Mouse (Mus musculus) fibroblast of lung, adult 2 months (primary cell): ENCODE results near the gene Camta1.
A peak's percentile ranks its signal among the peaks of the same experiment; 100 is the strongest.
"Not testable (repeated sequence)": the region's sequence is repeated elsewhere in the genome, so short reads cannot be mapped to it uniquely, and the experiment has no call there.

Experiments used
- DNase-seq: peaks from one replicate; pipeline ENCODE4 v3.0.0-alpha.2; 2011; ENCODE audit warnings: low read depth

Gene Camta1

DNA sequence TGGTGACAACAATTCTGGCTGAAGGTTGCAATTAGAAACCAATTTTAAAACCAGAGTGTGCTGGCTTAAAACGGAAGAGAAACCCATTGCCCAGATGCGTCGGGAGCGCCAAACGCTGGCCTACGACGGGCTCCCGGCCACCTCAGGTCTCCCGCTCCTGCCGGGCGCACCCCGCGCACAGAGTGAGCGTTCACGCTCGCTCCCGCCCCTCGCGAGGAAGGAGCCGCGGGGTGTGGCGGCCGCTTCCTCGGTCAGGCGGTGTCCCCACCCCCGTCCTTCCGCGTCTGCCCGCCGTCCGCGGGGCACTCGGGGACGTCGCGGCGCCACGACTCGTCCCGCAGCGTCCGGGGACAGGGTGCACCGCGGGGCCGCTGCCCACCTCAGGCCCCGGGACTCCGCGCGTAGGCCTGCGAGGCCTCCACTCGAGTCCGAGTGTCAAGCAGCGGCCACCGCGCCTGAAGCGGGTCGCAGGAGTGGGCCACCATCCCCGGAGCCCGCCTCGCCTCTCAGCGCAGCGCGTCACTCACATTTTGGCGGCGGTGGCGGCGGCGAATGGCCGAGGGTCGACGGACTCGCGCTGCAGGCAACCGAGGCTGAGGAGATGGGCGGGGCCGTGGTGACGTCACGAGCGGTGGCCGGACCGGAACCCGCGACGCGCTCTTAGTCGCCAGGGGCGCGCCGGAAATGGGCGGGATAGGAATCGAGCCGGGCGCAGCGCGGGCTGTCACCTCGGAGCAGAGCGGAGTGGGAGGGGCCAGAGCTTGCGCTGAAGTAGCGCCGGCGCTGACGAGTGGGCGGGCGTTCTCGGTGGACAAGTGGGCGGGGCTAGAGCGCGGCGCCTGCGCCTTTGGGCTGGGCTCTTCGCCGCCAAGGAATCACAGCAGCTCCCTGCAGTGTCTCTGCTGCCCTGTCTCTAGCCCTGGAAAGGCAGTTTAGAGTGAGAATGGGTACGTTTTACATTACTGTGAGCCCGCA is 804.0 kb downstream of the Camta1 start, which contains the start of gene Vamp3:
Gene Vamp3 (minus strand): TSS at position 617 of the 975 bp plus-strand sequence.
- peak; percentile 94 for DNase-seq

DNA sequence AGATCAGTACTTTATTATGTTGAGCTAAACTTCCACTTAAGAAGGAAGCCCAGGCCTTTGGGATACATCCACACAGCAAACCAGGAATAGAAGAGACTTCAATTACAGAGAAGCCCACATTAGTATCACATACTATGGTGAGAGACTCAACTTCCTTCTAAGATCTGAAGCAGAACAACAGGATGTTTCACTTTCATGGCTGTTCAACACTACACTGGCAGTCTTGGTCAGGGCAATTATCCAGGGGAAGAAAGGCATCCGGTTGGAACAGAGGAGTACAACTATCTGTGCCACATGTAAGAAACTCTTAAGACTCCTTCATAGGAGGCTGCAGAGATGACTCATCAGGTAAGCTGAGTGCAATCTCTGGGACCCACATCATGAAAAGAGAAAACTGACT is 810.5 kb downstream of the Camta1 start:
- no peak for DNase-seq

DNA sequence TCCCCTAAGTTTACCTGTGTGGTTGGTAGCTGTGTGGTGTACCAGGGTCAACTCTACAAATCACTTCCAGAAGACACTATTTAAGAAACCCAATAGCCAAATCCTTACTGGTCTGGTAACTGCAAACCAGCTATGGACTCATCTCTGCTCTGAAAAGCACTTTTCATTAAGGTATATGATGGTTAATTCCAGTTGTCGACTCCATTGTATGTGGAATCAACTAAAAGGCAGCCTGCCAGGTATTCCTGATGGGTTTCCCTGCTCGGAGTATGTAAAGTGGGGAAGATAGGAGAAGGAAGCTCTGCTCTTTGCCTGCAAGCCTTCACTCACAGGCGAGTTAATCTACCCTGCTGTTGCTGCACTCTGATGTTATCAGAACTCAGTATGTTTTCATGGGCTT is 815.2 kb downstream of the Camta1 start:
- no peak for DNase-seq

DNA sequence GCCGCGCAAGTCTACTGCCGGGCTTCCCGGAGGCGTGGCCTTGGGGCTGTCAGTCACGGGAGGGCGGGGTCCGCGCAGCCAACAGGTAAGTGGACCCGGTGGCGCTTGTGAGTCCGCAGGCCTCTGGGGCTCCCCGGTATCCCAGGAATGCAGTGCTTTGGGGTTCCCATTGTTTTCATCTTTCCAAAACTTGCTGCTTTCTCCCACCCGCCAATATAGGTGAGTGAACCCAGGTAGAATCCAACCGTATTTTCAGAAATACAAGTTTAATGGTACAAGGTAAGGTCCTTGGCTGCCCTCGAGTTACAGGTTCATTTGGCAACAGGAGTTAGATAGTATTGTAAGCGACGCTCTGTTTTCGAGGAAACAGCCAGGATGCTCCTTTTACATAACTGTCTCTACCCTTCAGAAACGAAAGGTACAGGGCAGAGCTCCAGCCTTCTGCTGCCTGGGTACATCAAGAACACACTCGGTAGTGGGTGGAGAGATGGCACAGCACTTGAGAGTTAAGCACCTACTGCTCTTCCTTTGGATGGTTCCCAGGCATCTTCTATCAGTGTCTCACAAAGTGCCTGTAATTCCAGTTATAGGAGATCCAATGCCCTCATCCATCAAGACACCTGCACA is 816.6 kb downstream of the Camta1 start:
- DNase-seq: no peak

DNA sequence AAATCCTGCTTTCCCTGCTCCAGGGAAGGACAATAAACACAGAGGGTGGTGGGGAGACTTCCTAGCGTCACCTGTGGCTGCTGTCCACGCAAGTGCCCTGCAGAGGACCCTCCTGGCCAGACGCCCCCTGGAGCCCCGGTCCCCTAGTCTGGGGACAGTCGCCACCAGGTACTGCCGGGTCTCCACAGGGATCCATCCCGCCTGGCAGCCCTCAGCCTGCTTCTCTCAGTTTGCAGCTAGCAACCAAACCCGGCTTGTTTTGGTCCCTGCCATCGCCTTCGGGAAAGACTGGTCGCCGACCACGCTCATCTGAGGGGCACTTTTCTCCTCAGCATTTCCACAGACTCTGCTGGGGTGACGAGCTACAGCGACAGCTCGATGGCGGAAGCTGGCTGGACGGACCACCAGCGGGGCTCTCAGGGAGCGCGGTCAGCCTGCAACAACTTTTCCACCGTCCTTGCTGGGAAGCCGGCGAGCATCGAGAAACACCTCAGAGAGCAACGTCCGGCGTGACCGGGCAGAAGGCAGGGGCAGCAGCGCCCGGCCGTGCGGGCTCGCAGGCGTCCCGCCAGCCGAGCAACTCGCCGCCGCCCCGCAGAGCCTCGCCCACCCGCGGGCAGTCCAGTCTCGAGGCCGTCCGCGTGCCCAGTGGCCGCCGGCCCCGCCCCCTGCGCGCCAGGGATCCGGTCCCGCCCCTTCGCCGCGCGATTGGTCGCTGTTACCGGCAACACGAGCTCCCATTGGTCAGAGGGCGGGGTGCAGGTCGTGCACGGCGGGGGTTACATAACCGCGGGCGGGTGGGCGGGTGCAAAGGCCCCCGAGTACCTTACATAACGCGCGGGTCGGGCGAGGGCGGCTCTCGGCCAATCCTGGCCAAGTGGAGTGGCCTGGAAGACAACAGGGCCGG is 817.4 kb downstream of the Camta1 start, which contains the start of gene Per3:
Gene Per3 (minus strand): TSS at position 629 of the 907 bp plus-strand sequence.
- DNase-seq: peak; percentile 86

DNA sequence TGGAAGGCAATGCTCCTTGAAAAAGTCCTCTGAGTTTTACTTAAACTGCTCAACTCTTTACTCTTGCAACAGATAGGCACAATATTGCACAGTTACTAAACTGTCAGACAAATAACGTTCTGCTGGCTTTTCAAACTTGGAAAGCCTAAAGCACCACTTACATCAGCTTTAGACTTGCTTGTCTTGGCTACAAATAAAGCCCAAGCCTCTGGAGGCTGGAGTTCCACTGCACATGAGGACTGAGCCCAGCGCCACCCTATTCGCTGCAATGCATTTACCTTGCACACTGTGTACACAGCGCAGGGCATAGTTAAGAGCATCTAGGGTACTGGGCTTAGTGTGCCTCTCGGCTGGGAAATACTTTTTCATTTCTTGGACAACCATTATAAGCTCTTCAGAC is 818.4 kb downstream of the Camta1 start:
- DNase-seq: peak; percentile 36

DNA sequence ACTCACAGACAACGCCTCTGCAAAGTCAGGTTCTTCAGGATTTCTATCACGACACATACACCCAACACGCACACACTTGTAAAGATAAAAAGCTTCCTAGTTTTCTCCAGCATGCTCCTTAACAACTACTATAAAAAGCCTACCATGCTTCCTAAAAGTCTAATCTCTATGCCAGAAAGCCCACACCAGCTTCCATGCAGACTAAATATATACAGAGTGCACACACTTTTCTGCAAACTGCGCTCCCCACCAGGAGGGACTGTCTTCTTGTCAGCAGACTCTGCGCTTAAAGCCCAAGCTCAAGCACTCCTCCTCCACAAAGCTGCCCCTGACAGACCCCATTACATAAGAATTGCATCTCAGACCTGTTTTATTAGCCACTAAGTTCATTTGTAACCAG is 820.2 kb downstream of the Camta1 start:
- DNase-seq: no peak

DNA sequence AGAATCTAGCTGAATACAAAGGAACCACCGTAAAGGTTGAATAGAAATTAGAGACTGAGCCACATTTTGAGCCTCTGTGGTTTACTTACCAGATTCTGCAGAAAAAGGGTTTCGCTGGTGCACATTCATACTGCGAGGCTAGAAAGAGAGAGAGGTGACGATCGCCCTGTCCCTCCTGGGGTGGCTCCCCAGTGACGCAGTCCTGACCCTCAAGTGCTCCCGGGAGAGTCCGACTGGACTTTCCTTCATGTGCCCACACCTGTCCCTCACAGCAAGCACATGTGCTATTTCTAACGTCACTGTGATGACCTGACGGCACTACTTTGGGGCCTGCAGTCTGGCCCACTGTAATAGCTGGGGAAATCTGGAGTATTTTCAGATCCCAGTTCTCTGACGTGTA is 823.9 kb downstream of the Camta1 start:
- no peak for DNase-seq

DNA sequence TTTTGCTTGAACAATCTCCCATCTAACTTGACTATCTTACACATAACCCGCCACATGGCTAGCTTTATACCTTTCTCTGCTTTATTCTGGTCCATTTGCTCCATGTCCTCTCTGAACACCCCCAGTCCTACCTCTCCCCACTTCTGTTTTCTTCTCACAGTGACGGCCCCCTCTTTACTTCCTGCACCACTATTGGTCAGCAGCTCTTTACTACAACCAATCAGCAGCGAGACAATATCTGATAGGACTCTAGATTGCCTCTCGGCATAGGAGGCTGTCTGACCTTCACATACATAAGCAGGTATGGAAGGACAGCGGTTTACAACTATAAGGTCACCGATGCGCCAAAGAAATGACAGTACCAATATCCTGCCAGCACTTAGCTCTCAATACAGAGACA is 825.2 kb downstream of the Camta1 start:
- no peak for DNase-seq

DNA sequence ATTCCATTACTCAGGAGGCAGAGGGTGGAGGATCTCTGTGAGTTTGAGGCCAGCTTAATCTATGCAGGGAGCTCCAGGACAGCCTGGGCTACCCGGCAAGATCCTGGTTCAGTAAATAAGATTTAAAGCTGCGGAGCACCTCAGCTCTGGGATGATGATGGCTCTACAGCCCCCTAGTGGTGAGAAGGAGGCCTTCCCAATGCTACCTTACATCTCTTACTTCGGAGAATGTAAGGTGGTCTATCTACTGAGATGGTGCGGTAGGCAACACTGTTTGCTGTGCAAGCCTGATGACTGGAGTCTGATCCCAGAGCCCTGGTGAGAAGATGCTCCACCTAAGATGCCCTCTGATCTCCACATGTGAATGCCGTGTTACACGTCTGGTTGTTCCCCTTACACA is 834.7 kb downstream of the Camta1 start:
- no peak for DNase-seq

DNA sequence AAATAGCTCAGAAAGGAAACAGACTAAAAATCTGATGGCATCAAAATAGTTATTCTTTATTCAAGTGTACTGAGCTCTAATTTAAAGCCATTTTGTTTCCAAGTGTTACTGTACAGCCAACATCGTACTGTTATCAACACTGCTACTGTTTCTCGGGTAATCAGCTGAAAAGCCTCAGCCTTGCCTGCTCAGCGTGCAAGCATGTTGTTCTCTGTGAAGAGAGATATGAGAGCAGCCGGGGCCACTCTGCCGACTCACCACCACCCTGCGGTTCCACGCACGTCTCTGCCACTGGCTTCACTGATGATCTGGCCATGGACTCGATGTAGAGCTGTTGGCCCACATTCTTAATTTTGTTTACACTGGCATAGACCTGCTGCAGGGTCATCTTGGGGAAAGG is 837.5 kb downstream of the Camta1 start:
- DNase-seq: no peak

DNA sequence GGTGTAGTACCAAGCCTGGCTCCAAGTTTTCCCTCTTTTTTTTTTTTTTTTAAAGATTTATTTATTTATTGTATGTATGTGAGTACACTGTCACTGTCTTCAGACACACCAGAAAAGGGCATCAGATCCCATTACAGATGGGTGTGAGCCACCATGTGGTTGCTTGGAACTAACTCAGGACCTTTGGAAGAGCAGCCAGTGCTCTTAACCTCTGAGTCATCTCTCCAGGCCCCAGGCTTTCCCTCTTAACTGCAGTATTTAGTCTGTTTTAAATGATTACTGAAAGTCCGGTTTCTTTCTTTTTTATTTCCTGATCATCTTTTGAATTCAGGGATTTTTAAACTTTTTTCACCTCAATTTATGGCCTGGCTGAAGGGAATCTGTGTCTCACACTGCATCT is 844.3 kb downstream of the Camta1 start:
- DNase-seq: not testable (repeated sequence)

DNA sequence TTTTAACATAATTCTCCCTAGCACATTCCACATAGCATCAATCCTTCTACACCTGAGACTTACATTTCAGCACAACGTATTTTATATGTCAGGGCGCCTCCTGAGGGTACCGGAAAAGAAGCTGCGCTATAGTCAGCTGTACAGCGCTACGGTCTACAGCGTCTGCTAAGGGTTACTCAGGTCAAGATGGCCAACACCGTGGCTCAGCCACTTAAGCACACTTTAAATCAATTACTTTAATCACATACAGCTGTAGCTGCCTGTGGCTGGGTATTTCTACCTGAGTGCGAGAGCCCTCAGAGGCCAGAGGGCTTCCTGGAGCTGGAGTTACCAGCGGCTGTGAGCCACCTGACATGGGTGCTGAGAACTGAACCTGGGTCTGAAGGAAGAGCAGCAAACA is 845.7 kb downstream of the Camta1 start:
- no peak for DNase-seq

DNA sequence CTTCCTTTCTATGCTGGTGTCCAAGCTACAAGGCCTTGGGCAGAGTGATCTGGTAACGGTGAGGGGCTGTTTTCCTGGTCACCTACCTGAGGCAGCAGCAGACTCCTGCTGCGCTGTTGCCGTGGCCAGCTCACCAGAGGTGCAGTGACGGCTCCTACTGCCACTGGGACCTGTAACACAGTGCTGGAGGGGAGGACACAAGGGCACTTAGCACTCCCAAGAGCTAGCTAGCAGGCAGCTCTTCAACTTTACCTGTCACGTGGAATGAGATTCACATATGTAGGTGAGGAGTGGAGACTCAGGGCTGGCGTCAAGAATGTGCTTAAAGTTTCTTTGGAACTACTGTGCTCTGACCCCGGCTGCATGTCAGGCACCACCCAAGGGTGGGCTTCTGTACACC is 851.4 kb downstream of the Camta1 start:
- DNase-seq: no peak

DNA sequence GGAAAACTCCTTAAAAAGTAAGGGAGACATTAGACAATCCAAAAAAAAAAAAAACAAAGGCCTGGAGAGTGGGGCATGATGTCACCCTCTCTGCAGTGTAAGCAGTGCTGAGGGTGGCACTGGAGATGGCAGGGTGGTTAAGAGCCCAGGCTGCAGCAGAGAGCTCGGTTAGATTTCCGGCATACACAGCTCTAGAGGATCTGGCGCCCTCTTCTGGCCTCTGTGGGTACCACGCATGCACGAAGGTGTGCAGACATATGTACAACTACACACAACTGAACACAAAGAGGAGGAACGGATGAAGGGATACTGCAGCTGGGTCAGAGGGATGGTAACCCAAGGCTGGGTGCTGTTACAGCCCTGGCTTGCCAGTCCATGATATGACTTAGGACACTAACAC is 854.7 kb downstream of the Camta1 start:
- no peak for DNase-seq

DNA sequence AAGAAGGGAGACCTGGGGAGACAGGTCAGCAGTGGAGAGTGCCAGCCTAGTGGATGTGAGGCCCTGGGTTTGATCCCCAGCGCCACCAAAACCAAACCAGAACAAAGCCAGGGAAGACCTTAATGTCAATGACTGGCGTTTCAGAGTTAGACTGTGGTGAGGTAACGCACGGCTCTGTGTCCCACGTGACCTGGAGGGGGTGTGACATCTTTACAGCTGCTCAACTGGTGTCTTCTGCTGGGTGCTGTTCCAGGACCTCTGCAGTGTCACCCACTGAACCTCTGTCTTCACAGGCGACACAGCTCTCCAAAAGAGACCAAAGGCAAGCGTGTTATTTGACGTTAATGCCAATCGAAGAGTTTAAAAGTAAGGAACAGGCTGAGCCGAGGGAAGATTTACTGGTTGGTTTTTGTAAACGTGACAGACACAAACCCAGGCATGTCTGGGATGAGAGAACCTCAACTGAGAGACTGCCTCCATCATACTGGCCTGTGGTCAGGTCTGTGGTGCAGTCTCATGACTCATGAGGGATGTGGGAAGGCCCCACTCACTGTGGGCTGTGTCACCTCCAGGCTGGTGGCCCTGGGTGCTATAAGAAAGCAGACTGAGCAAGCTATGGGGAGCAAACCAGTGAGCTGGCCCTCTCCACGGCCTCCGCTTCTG is 855.9 kb downstream of the Camta1 start:
- DNase-seq: no peak

DNA sequence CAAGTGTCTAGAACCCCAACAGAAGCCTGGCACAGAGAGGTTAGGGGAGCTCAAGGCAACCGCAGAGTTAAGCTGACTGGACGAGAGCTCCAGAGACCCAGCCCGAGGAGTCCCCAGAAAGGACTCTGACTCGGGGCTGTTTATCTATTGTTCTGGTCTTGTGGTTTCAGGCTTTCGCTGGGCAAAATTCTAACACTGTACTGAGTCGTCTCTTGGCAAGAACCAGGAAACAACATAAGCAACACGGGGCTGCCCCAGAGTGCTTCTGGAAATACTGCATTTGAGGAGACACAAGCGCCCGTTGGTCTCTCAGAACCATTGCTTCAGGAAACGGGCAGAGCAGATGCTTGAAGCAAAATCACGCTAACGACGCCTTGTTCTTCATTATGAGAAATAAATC is 860.3 kb downstream of the Camta1 start:
- DNase-seq: no peak

DNA sequence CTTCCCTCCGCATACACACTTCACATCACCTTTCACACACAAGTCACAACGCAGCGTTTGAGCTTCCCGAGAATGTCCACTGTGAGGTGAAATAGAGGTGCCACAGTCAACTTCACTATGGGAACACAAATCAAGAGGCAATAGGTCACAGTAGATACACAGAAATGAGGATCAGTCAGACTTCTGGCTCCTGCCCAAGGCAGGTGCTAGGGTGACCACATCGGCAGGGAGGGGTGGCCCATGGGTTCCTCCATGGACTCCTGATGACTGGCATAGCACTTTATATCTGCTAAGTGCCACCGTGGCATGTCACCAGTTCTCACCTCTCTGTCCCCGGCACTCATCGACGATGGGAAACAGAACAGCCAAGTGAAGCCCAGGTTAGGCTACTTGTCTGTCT is 863.0 kb downstream of the Camta1 start:
- no peak for DNase-seq

DNA sequence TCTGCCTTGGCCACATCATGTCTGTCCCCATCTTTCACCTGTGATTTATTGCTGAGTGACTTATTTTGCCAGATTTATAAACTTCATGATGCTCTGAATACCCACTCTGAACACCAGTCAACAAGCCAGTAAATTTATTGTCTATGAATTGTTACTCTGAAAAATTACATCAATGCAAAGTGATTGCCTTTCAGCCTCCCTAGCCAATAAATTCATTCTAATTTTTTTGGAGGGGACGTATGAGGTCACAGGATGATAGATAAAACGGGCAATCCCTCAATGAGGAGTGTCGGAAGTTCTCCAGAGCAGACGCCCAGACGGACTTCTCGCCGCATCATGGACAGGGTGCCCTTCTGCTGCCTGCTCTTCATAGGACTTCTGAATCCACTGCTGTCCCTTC is 864.9 kb downstream of the Camta1 start, which contains the start of gene Uts2:
Gene Uts2 (plus strand): TSS at position 301 of the 400 bp plus-strand sequence.
- no peak for DNase-seq

DNA sequence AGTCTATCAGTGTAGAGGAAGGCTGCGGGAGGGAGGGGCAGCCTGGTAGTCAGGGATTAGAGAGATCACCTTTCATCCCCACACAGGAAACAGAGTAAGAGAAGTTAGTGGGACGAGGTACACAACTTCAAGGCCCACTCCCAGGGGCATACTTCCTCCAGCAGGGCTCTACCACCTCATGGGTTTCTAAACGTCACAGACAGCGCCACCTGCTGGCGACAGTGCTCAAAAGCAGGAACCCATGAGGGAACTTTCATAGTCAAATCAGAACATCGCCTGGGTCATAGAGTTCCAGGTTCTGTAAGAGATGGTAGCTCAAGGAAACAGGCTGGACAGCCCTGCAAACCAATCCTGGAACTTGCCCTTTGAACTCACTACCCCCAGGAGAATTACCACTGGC is 871.5 kb downstream of the Camta1 start:
- no peak for DNase-seq

DNA sequence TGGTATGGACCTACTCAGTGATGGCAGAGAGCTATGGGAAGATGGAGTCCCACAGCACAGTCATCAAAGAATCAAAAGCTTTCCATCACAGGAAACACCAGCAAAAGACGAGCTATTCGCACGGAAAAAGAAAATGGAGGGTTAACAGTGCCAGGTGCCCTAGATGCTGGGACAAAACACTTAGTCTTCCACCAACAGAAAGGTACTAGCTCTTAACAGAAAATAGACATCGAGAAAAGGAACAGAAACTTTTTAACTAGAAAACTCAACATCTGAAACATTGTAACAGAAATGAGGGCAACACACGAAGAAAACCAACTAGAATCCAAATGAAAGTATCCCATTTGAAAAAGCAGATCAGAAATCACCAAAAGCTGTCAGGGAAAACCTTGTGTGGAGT is 881.5 kb downstream of the Camta1 start:
- no peak for DNase-seq

DNA sequence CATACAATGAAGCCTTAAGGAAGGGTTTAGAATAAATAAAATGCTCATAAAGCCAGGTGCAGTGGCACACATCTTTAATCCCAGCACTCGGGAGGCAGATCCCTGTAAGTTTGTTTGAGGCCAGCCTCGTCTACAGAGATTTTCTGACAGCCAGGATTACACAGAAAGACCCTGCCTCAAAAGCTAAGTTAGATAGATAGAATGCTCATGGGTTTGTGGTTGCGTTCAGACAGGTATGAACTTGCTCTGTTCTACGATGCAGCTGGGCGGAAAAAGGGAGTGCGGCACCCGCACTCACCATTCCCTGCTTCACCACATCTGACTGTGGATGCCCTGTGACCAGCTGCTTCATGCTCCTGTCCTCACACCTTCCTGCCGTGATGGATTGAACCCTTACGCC is 882.2 kb downstream of the Camta1 start:
- no peak for DNase-seq
